Mouse (Mus musculus): Measurements from ENCODE around the gene Ctdsp1. TPM values are rescaled to one million over a fixed set of nuclear protein-coding genes. Genes with fewer than 3 reads are reported as not detected.
A peak's percentile ranks its signal among the peaks of the same experiment; 100 is the strongest.

Gene Ctdsp1
- total and polyA plus RNA-seq, 3 experiments, result 122 to 137 (median 122) TPM

DNA sequence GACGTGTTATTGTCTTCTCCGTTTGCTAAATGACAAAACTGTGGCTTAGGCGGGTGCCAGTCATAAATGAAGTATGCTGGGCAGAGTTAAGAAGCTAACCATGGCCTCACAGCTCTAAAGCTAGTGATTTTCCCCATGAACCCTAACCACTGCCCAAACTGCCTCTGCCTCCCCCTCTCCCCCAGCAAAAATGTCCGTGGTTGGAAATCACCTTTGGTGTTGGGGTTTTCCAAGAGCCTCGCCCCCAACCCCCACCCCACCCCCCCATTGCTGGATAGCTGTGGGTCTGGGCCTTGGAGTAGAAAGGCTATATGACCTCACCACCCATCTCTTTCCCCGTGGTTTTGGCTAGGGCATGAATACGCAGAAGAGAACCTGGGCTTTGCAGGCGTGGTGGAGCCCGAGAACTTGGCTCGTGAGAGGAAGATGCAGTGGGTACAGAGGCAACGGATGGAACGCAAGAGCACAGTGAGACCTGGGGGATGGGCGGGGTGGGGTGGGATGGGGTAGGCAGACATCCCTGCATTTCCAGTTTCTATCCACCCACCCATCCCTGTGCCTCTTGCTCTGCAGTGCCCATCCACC is 40.0 kb upstream of the Ctdsp1 start:
- DNase-seq, result no peak
- Histone ChIP-seq H3K36me3 (ENCODE audit: control insufficient read depth, insufficient read depth, low read length) (no peaks in the 10 kb centered on the region), H3K27me3 (ENCODE audit: control insufficient read depth, insufficient read depth, low read length) (no peaks in the 10 kb centered on the region), H3K4me3 (no peak overlapping the region), H3K4me1 (ENCODE audit: control insufficient read depth, insufficient read depth, low read length) (peaks cover 11% of the 10 kb centered on the region), H3K27ac (no peak overlapping the region), H3K9ac (ENCODE audit: low read depth, low read length) (no peak overlapping the region), H3K79me2 (replicated peaks; ENCODE audit: control insufficient read depth, insufficient read depth, low read length) (no peaks in the 10 kb centered on the region)
- TF ChIP-seq CTCF (IDR thresholded peaks at IDR 0.05) (no peak), POLR2A (IDR thresholded peaks at IDR 0.05; ENCODE audit: insufficient read depth, low read depth, low read length) (no peak), EP300 (IDR thresholded peaks at IDR 0.05; ENCODE audit: insufficient read depth, low read depth, low read length) (no peak)
- 90% methylated on average over 13 of the region's 13 CpGs for WGBS
- intact Hi-C loops (cut with DNase I), result no loop called here

DNA sequence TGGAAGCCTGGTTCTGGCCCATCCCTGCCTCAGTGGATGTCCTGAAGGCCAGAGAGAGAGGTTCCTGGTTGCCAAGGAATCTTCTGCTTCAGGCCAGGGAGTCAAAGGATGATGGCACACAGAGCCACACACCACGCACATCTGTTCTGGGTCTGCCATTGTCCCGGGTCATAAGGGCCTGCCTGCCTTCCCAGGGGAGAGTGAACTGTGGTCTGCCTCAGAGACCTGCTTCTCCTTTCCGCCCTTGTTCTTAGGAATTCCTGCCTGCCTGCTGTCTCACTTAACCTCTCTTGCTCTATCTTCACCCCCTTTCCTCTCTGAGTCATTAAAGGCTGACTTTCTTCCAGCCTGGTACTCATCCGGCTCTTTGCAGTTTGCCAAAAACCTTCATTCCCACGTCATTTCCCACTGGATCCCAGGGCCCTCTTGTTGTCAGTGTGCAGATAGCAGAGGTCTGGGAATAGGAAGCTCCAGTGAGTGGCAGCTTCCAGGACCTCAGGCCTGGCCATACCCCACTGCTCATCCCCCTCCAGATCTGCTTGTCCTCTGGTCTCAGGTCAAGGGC is 38.7 kb upstream of the Ctdsp1 start:
- DNase-seq, result no peak
- 48% methylated on average over 5 of the region's 5 CpGs for WGBS

DNA sequence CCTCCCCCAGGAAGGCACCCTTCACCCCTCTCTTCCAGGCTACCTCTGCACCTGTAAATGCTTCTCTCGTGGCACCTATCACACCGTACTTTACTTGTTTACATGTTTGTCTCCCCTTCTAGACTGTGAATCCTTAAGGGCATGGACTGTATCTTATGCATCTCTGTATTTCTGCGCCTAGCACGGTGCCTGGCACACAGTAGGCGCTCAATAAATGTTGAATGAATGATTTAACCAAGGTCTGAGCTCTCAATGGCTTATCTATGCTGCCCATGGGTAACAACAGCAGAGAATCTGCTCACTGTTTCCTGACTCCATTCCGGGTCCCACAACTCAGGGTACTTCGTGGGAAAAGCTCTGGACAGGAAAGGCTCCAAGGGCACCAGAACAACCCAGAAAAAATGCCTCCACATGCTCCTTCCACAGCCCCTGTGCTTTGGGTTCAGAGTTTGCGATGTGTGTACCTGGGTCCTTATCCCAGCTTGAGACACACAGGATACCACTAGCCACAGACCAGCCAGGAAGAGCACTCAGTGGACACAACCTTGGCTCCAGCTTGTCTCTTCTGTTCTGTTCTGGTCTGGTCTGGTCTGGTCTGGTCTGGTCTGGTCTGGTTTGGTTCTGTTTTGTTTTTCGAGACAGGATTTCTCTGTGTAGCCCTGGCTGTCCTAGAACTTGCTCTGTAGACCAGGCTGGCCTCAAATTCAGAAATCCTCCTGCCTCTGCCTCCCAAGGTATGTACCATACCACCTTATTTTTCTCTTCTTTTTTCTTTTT is 37.7 kb upstream of the Ctdsp1 start:
- Histone ChIP-seq H3K4me1 (ENCODE audit: control insufficient read depth, insufficient read depth, low read length) (peaks cover 11% of the 10 kb centered on the region), H3K9ac (ENCODE audit: low read depth, low read length) (no peak overlapping the region), H3K27ac (no peak overlapping the region), H3K4me3 (no peak overlapping the region), H3K27me3 (ENCODE audit: control insufficient read depth, insufficient read depth, low read length) (no peaks in the 10 kb centered on the region), H3K36me3 (ENCODE audit: control insufficient read depth, insufficient read depth, low read length) (no peaks in the 10 kb centered on the region), H3K79me2 (replicated peaks; ENCODE audit: control insufficient read depth, insufficient read depth, low read length) (no peaks in the 10 kb centered on the region)
- WGBS, result 89% methylated on average over 9 of the region's 9 CpGs
- no peak for DNase-seq
- TF ChIP-seq POLR2A (IDR thresholded peaks at IDR 0.05; ENCODE audit: insufficient read depth, low read depth, low read length) (no peak), CTCF (IDR thresholded peaks at IDR 0.05) (no peak), EP300 (IDR thresholded peaks at IDR 0.05; ENCODE audit: insufficient read depth, low read depth, low read length) (no peak)
- intact Hi-C loops (cut with DNase I), result no loop called here

More for the DNA sequence above, 38.7 kb upstream of the Ctdsp1 start:
- Histone ChIP-seq H3K27me3 (ENCODE audit: control insufficient read depth, insufficient read depth, low read length) (no peaks in the 10 kb centered on the region), H3K4me1 (ENCODE audit: control insufficient read depth, insufficient read depth, low read length) (peaks cover 11% of the 10 kb centered on the region), H3K79me2 (replicated peaks; ENCODE audit: control insufficient read depth, insufficient read depth, low read length) (no peaks in the 10 kb centered on the region), H3K27ac (no peak overlapping the region), H3K9ac (ENCODE audit: low read depth, low read length) (no peak overlapping the region), H3K4me3 (no peak overlapping the region), H3K36me3 (ENCODE audit: control insufficient read depth, insufficient read depth, low read length) (no peaks in the 10 kb centered on the region)
- TF ChIP-seq POLR2A (IDR thresholded peaks at IDR 0.05; ENCODE audit: insufficient read depth, low read depth, low read length) (no peak), CTCF (IDR thresholded peaks at IDR 0.05) (no peak), EP300 (IDR thresholded peaks at IDR 0.05; ENCODE audit: insufficient read depth, low read depth, low read length) (0 out of 2 replicates have a peak, but pooled peaks have one; percentile 54)
- intact Hi-C loops (cut with DNase I), result no loop called here

DNA sequence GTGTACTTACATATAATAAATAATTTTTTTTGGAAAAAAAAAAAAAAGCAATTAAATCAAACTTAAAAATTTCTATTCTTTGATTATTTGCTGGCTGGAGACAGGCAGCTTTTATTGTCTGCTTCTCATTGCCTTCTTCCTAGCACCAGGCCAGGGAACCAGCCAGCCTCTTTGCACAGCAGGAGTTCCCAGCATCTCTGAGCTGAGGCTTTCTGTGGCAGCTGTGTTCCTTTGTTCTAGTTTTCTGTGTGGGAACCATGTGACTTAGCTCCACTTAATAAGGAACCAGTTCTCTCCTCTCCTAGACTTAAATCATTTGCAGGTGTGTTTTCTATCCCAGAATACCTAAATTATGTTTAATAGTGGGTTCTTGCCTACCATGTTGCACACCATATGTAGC is 33.8 kb upstream of the Ctdsp1 start:
- TF ChIP-seq EP300 (IDR thresholded peaks at IDR 0.05; ENCODE audit: insufficient read depth, low read depth, low read length) (no peak), POLR2A (IDR thresholded peaks at IDR 0.05; ENCODE audit: insufficient read depth, low read depth, low read length) (no peak), CTCF (IDR thresholded peaks at IDR 0.05) (no peak)
- no peaks in the 10 kb centered on the region for H3K36me3 ChIP-seq (ENCODE audit: control insufficient read depth, insufficient read depth, low read length)
- H3K9ac ChIP-seq (ENCODE audit: low read depth, low read length), result no peak overlapping the region
- H3K79me2 ChIP-seq (replicated peaks; ENCODE audit: control insufficient read depth, insufficient read depth, low read length), result no peaks in the 10 kb centered on the region
- no peak for DNase-seq
- no peak overlapping the region for H3K27ac ChIP-seq
- H3K4me3 ChIP-seq, result no peak overlapping the region
- H3K27me3 ChIP-seq (ENCODE audit: control insufficient read depth, insufficient read depth, low read length), result no peaks in the 10 kb centered on the region
- H3K4me1 ChIP-seq (ENCODE audit: control insufficient read depth, insufficient read depth, low read length), result peaks cover 7% of the 10 kb centered on the region
- intact Hi-C loops (cut with DNase I), result no loop called here

DNA sequence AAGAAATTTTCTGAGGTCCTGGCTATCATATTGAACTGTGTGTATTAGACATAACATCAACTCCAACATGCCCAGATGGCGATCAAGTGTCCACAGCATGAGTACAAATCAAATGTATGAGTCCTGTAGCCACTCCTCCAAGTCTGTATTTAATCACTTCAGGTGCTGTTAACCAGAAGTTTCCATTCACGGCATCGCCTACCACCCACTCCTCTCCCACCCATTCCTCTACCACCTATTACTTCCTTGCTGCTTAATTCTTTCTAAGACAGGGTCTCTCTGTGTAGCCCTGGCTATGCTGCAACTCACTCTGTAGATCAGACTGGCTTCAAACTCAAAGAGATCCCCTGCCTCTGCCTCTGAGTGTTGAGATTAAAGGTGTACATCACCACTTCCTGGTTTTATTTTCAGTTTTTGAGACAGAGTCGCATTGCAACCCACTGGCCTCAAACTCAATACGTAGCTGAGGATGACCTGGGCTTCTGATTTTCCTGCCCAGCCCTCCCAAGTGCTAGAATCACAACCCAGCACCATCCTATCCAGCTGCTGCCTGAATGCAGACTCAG is 31.3 kb upstream of the Ctdsp1 start:
- intact Hi-C loops (cut with DNase I), result loop anchor here (2.0 to 5.0 kb wide), 4 partner anchors 31 to 155 kb away; partner anchors contain the start of gene Ctdsp1
- no peak overlapping the region for H3K9ac ChIP-seq (ENCODE audit: low read depth, low read length)
- 73% methylated on average over 5 of the region's 5 CpGs for WGBS
- no peak for DNase-seq
- no peak overlapping the region for H3K27ac ChIP-seq
- no peaks in the 10 kb centered on the region for H3K27me3 ChIP-seq (ENCODE audit: control insufficient read depth, insufficient read depth, low read length)
- TF ChIP-seq POLR2A (IDR thresholded peaks at IDR 0.05; ENCODE audit: insufficient read depth, low read depth, low read length), result no peak
- TF ChIP-seq CTCF (IDR thresholded peaks at IDR 0.05), result no peak
- no peak for TF ChIP-seq EP300 (IDR thresholded peaks at IDR 0.05; ENCODE audit: insufficient read depth, low read depth, low read length)
- H3K79me2 ChIP-seq (replicated peaks; ENCODE audit: control insufficient read depth, insufficient read depth, low read length), result no peaks in the 10 kb centered on the region
- H3K4me1 ChIP-seq (ENCODE audit: control insufficient read depth, insufficient read depth, low read length), result peaks cover 19% of the 10 kb centered on the region
- H3K4me3 ChIP-seq, result no peak overlapping the region
- no peaks in the 10 kb centered on the region for H3K36me3 ChIP-seq (ENCODE audit: control insufficient read depth, insufficient read depth, low read length)
